Mouse (Mus musculus) splenic B cell, adult 2 months (primary cell): ENCODE results near the gene Tmem201.

ENCODE experiments used
- DNase-seq: peaks from one replicate; pipeline ENCODE4 v3.0.0-alpha.2; 2011; ENCODE audit warnings: low read depth, low spot score
- H3K27me3 ChIP-seq: 2 replicates; pipeline ENCODE4 v1.6.1; 2012; ENCODE audit warnings: mild to moderate bottlenecking, low read length, moderate library complexity, mixed read lengths; ENCODE audit not compliant: control insufficient read depth, poor library complexity, insufficient read depth, severe bottlenecking
- H3K36me3 ChIP-seq: 2 replicates; pipeline ENCODE4 v1.6.1; 2012; ENCODE audit warnings: mild to moderate bottlenecking, low read length, moderate library complexity, mixed read lengths; ENCODE audit not compliant: control insufficient read depth, poor library complexity, insufficient read depth, severe bottlenecking

Tmem201 gene

GRCm38 (mm10) chr4:149737383-149738324, at the start of gene Tmem201:
Gene Tmem201 (minus strand): TSS chr4:149738044.
- H3K36me3 ChIP-seq = no peaks in the 10 kb centered on the region
- H3K27me3 ChIP-seq = no peaks in the 10 kb centered on the region
- DNase-seq = peak; percentile 95

DNA sequence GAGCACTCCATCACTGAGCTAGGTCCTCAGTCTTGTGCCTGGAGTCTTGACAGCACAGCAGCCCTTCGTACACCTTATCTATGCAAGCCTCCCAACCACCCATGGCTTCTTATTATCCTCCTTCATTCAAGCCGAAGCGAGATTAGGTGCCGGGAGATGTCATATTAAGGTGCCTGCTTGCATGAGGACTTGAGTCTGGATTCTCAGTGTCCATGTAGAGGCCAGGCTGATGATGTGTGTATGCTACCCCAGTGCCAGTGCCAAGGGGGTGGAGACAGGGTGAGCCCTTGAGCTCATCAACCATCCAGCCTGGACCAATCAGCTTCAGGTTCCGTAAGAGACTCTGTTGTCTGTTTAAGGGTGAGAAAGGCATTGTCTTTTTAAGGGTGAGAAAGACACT, 47.1 kb upstream of the Tmem201 start:
- Histone ChIP-seq H3K27me3 (no peaks in the 10 kb centered on the region), H3K36me3 (no peaks in the 10 kb centered on the region)
- no peak for DNase-seq

GRCm38 (mm10) chr4:149784371-149784770, 46.5 kb upstream of the Tmem201 start:
- DNase-seq = no peak
- Histone ChIP-seq H3K36me3 (no peaks in the 10 kb centered on the region), H3K27me3 (no peaks in the 10 kb centered on the region)

GRCm38 (mm10) chr4:149782975-149783374, 45.1 kb upstream of the Tmem201 start:
- H3K36me3 ChIP-seq = no peaks in the 10 kb centered on the region

GRCm38 (mm10) chr4:149780565-149781356, 42.9 kb upstream of the Tmem201 start:
- H3K36me3 ChIP-seq = no peaks in the 10 kb centered on the region
- DNase-seq = peak; percentile 84
- H3K27me3 ChIP-seq = no peaks in the 10 kb centered on the region; the same call in 1 of the 2 replicates

More at GRCm38 (mm10) chr4:149782975-149783374, 45.1 kb upstream of the Tmem201 start:
- DNase-seq = no peak
- H3K27me3 ChIP-seq = no peaks in the 10 kb centered on the region

- Histone ChIP-seq H3K36me3 (no peaks in the 10 kb centered on the region), H3K27me3 (no peaks in the 10 kb centered on the region; the same call in 1 of the 2 replicates)
Observed at GRCm38 (mm10) chr4:149779966-149780365, 42.1 kb upstream of the Tmem201 start.

GRCm38 (mm10) chr4:149777126-149777525, 39.3 kb upstream of the Tmem201 start:
- Histone ChIP-seq H3K27me3 (no peaks in the 10 kb centered on the region; the same call in 1 of the 2 replicates), H3K36me3 (no peaks in the 10 kb centered on the region)
- DNase-seq = no peak

More at GRCm38 (mm10) chr4:149779966-149780365, 42.1 kb upstream of the Tmem201 start:
- no peak for DNase-seq

GRCm38 (mm10) chr4:149775760-149776362, 38.0 kb upstream of the Tmem201 start:
- no peaks in the 10 kb centered on the region; the same call in 1 of the 2 replicates for H3K27me3 ChIP-seq
- H3K36me3 ChIP-seq = no peaks in the 10 kb centered on the region
- DNase-seq = no peak

- no peaks in the 10 kb centered on the region for H3K36me3 ChIP-seq
- no peaks in the 10 kb centered on the region; the same call in 1 of the 2 replicates for H3K27me3 ChIP-seq
- no peak for DNase-seq
Observed at GRCm38 (mm10) chr4:149775330-149775729, 37.5 kb upstream of the Tmem201 start.

DNA sequence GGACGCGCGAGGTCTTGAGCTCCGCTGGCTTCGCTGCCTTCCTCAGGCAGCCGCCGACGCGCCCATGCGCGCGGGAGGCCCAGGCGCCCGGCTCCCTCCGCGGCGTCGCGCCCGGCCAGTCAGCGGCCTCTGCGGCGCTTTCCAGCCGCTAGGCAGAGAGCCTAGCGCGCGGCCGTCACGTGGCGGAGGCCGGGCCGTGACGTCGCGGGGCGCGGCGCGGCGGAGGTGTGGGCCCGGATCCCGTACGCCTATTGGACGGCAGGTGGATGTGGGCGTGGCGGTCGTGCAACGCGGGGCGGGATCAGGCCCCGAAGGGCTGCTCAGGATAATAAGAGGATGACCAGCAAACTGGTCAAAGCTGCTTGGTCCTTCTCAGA, 36.2 kb upstream of the Tmem201 start, which contains the start of gene Slc25a33:
TSS of gene Slc25a33 (minus strand) at position 184 of the 377 bp plus-strand sequence.
- no peaks in the 10 kb centered on the region for H3K36me3 ChIP-seq
- H3K27me3 ChIP-seq = no peaks in the 10 kb centered on the region; the same call in 1 of the 2 replicates
- DNase-seq = peak; percentile 95

DNA sequence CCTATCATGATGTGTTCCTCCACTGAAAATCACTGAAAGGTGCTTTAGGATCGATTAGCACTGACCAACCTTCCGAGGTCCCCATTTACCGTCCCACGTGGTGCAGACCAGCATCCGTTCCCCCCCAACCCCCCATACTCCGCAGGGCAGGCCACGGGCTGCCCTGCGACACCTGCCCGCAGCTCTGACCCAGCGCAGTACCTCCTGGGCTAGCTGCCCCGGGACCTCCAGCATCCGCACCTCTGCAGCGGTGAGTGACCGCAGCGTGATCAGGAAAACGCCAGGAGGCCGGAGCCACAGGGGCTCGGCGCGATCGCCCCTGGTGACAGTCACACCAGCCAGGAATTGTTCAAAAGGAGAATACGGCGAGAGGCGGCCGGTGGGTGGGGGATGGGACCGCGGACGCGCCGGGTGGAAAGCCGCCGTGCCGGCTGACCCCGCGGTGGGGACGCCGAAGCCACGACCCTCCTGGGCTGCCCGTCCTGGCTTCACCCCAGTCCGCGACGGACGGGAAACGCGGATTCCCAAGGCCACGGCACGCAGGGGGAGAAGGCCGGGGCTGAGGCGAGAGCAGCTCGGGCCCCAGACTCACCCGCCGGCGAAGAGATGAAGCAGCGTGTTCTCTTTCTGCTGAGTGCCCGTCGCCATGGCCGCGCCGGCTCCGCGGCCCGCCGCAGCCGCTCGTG, 35.7 kb upstream of the Tmem201 start:
- Histone ChIP-seq H3K36me3 (no peaks in the 10 kb centered on the region), H3K27me3 (no peaks in the 10 kb centered on the region; the same call in 1 of the 2 replicates)
- DNase-seq = peak; percentile 48

GRCm38 (mm10) chr4:149772394-149772793, 34.5 kb upstream of the Tmem201 start:
- H3K27me3 ChIP-seq = no peaks in the 10 kb centered on the region; the same call in 1 of the 2 replicates
- peak; percentile 39 for DNase-seq
- no peaks in the 10 kb centered on the region for H3K36me3 ChIP-seq

DNA sequence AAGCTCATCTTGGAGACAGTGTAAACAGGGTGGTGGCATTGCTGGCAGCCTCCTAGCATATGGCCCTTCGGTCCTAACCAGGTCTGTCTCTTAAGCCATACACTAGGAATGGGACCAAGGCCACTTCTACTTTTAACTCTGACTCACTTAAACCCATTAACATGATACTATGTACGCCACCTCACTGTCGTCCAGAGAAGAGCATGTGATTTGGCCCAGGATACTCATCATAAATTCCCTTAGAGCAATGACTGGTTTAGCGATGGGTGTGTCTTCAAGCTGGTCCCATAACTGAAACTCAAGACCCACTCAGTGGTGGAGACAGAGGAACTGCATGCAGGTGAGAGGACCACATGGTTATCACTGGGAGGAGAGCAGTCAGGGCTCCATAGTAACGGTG, 27.4 kb upstream of the Tmem201 start:
- H3K36me3 ChIP-seq = no peaks in the 10 kb centered on the region
- DNase-seq = no peak
- no peaks in the 10 kb centered on the region for H3K27me3 ChIP-seq

DNA sequence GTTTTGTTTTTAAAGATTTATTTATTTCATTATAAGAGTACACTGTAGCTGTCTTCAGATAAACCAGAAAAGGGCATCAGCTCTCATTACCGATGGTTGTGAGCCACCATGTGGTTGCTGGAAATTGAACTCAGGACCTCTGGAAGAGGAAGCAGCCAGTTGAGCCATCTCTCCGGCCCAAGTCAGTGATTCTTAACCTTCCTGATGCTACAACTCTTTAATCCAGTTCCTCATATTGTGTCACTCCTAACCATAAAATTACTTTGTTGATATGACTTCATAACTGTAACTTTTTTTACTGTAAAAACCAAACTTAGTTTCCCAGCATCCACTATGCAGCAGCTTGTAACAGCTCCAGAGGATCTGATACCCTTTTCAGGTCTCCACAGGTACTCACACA, 25.5 kb upstream of the Tmem201 start:
- no peaks in the 10 kb centered on the region for H3K36me3 ChIP-seq
- DNase-seq = no peak
- H3K27me3 ChIP-seq = no peaks in the 10 kb centered on the region
